Mouse (Mus musculus): ENCODE results near the gene Pde4d.

Pde4d gene

GRCm38 (mm10) chr13:109914246-109914645 lies 1464.5 kb downstream of the Pde4d start:
- no peak for DNase-seq

DNA sequence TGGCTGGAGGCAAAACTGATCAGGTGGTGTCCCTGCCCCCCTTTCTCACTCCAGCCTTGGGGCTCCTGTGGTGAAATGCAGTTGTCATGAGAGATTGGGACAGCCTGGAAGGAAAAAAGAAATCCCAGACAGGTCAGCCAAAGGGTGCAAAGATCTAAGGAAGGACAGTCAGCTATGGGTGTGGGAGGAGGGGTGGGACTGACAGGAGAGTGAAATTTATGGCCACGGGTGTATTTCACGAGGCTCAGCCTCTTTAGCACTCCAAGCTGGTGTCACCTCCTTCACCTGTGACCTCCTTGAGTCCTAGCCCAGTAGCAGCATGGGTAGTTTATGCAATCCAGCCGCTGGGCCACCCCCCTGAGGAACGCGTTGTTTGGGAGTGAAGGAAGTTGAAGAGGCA lies 1465.1 kb downstream of the Pde4d start:
- no peak for DNase-seq

DNA sequence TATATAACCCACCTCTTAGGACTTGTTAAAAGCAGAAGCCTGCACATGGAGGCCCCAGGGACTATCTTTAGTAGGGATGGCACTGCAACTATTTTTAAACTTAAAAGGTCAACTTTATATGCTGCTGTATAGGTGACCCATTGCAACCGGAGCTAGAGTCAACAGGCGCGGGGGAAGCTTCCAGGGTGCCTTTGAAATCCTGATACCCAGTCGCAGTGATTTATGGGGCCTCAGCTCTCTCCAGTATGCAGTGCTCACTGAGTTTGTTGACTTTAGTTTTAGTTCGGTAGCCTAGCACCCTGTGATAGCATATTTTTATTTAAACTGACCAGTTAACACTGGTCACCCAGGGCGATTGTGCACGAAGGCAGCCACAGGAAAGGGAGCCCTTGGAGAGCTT lies 1465.8 kb downstream of the Pde4d start:
- no peak for DNase-seq

- no peak for DNase-seq
Measured at GRCm38 (mm10) chr13:109915964-109916363, 1466.2 kb downstream of the Pde4d start.

DNA sequence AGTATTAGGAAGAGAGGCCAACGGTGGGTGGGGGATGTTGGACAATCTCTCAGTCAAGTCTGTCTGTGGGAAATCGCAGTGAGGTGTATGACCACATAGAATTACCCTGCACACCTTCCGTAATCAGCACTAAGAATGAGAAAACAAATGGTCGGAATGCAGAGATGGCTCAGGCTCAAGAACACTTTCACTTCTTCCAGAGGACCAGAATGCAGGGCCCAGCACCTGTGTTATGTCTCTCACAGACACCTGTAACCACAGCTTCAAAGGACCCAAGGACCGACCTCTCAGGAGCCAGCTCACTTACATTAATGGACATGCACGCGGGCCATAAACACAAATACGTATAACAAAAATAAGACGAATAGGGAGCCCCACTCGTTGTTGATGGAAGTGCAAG lies 1467.8 kb downstream of the Pde4d start:
- DNase-seq, result no peak

DNA sequence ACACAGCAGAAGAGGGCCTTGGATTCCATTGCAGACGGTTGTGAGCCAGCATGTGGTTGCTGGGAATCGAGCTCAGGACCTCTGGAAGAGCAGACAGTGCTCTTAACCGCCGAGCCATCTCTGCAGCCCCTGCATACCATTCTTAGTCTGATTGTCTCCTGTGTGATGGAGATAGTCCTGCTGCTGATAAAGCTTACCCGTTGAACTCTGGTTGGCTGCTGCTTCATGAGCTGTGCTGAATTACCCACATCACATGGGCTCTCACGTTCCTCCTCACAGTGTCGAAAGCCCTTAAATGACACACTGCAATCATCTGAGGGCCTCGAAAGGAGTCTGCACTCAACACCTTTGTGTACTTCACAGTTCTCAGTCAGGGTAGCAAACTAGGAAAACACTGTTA lies 1468.9 kb downstream of the Pde4d start:
- DNase-seq, result no peak

DNA sequence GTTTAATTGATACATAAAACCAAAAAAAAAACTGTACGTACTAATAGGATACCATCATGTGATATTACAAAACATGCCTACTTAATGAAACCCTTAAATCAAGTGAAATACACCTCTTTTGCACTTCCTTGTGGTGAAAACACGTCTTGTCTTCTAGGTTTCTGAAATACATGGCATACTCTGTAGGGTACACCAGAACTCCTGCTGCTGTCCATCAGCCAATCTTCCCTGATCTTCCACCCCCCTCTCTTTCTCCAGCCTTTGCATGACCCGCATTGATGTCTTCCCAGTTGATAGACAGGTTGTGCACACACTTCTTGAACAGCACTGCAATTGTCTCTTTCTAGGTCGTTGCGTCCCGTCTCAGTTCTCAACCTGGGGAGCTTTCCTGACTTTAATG lies 1470.5 kb downstream of the Pde4d start:
- DNase-seq, result no peak

DNA sequence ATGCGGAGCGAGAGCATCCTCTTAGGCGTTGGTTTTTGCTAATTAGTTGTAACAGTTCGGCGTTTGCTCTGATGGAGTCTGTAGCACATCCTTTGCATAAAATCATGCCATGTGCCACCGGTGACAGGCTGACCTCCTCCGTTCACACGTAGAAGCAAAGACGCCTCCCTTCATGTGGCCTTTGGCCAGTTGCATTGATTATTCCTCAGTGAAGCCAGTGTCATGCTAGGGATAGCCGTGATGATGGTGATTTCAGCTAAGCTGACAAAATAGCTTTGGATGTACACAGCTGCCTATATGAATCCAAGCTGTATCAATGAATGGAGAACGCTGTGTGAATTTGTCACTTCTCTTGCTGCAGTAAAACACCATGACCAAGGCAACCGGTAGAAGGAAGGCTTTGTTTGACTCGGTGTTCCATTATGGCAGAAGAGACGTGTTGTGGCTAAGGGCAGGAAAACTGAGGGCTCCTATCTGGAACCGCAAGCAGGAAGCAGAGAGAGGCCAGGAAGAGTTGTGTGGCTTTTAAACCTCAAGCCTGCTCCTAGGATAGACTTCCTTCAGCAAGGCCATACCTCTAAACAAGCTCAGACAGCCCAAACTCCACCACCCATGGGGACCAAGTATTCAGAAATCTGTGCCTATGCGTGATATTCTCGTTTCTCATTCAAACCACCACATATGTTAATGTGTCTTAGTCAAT lies 1471.7 kb downstream of the Pde4d start:
- no peak for DNase-seq

- peak; percentile 57 for DNase-seq
Measured at GRCm38 (mm10) chr13:109922228-109922627, 1472.5 kb downstream of the Pde4d start.

DNA sequence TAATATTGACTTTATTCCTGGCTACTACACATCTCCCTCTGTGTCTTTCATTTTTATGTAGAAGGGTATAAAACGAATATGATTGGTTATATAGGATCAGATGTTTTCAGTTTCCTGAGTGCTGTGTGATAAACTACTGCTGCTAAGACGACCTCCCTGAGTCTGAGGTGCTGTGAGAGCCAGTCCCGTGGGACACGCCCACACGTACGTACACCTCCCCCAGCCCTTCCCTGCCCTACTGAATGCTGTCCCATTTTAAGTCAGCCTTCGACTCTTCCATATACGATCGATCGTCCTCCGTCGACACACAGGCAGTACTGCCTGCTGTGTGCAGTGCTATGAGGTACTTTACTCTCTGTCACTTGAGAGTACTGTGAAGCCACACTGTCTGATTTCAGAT lies 1473.0 kb downstream of the Pde4d start:
- no peak for DNase-seq

DNA sequence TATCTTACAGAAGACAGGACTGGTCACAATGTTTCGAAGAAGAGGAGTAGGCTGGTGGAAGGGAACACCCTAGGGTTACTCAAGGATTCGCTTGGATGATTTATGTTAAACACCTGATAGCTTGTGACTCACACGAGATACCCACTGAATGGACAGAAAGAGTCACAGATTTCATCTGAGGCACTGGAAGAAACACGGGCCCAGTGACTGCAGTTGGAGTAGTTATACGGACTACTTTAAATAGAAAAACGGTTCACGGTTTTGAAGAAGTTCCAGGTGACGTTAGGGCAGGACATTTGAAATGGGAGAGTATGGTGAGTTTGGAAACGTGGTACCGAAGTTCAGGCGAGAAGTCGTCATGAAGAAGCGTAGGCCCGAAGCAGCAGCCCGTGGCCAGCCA lies 1475.0 kb downstream of the Pde4d start:
- no peak for DNase-seq

GRCm38 (mm10) chr13:109926277-109926920 lies 1476.7 kb downstream of the Pde4d start:
- peak; percentile 92 for DNase-seq

DNA sequence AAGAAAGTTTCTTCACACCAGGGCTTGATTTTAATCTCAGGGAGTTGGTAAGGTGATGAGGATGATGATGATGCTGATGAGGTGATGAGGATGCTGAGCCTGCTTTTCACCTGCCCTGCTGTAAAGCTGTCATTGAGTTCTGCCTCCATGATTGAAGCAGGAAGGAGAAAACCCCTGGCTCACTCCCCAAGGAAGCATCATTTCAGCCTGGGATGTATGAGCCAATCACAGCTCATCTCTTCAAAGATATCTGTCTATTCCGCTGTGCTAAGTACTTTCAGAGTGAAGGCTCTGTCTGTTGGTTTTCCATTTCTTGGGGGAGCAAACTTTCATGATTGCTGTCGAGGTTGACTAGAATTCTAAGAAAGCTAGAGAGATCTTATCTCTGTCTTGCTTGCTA lies 1478.0 kb downstream of the Pde4d start:
- no peak for DNase-seq

- DNase-seq, result peak; percentile 56
Measured at GRCm38 (mm10) chr13:109932688-109933087, 1482.9 kb downstream of the Pde4d start.

GRCm38 (mm10) chr13:109933554-109933953 lies 1483.8 kb downstream of the Pde4d start:
- no peak for DNase-seq

GRCm38 (mm10) chr13:109936866-109937265 lies 1487.1 kb downstream of the Pde4d start:
- no peak for DNase-seq

- no peak for DNase-seq
Measured at GRCm38 (mm10) chr13:109944822-109945551, 1495.2 kb downstream of the Pde4d start.

DNA sequence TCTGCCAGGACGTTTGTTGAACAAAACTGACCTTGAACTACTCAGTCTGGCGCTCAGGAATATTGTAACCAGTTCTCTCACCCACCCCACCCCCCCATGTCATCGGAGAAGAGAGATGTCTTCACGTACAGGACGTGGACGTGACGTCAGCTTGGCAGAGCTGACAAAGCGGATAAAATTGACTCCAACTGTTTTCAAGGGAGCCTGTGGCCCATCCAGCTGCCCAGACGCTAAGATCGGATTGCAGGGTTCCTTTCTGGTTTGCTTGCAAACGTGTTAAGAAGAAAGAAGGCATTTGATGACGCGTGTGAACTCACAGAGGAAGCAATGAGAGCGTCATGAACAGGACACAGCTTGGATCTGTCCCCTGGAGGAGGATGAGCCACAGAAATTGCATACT lies 1501.7 kb downstream of the Pde4d start:
- DNase-seq, result no peak

GRCm38 (mm10) chr13:109954189-109954588 lies 1504.4 kb downstream of the Pde4d start:
- DNase-seq, result no peak

- no peak for DNase-seq
Measured at GRCm38 (mm10) chr13:109957953-109958352, 1508.2 kb downstream of the Pde4d start.

GRCm38 (mm10) chr13:109982821-109983443 lies 1533.2 kb downstream of the Pde4d start:
- DNase-seq, result no peak

DNA sequence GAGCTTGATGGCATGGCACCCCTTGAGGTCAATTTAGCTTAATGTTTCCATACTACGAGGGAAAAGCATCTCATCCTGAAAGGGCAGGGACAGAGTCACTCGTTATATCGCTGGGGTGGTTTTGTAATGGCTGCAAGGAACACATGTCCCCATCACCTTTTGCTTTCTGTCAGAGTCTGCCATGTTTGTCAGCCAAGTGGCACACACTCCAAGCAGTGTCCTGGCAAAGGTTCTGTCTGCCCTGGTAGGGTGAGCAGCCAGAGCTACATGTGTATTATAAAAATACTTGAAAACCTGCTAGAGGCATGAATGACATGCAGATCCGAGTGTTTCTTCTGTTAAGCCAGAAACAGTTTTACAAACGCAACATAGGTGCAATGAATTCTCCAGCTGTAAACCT lies 1535.7 kb downstream of the Pde4d start:
- no peak for DNase-seq

GRCm38 (mm10) chr13:109985892-109986291 lies 1536.1 kb downstream of the Pde4d start:
- no peak for DNase-seq
